Mouse (Mus musculus) heart, postnatal 36 days (tissue): ENCODE results near the gene Olfr1192-ps1. TPM values are rescaled to one million over a fixed set of nuclear protein-coding genes. Genes with fewer than 3 reads are reported as not detected.
"Not testable (repeated sequence)": the region's sequence is repeated elsewhere in the genome, so short reads cannot be mapped to it uniquely, and the experiment has no call there.

ENCODE experiments used
- DNase-seq, 2 experiments: peaks; one replicate each; pipeline ENCODE4 v3.0.0; 2021 to 2022
- intact Hi-C: fragments of 180-260 bp; cut with DNase I; formaldehyde crosslinking; loops from one replicate; pipeline ENCODE4 v1.15.1; 2025
- total RNA-seq, 2 experiments: library from RNA; stranded (reverse); gene quantifications; 2 replicates each; pipeline ENCODE4 v1.2.3; 2021

The Olfr1192-ps1 gene
- not detected for total RNA-seq

DNA sequence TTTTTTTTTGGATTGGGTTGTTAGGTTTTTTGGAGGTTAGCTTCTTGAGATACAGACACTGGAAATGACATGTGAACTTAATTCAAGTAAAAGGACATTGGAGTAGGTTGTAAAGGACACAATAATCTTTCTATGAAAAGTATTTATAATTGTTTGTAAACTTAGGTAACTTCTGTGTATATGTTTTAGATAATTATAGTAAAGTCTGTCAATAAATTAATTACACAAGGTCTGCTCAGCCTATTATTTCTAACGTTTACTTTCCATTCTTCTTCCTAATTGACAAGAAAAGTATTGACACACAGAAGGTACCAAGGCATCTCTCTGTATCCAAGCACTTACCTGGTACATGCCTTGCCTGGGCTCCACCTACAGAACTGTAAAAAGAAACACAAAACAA is at the start of gene Olfr1192-ps1:
Olfr1192-ps1 (plus strand) TSS at position 301 of the 400 bp plus-strand sequence.
- intact Hi-C loops = no loop called here

GRCm38 (mm10) chr2:88640242-88640641 is 8.1 kb upstream of the Olfr1192-ps1 start, which contains the start of gene Olfr1191-ps1:
TSS of gene Olfr1191-ps1 (plus strand) at chr2:88640542.
- intact Hi-C loops, DNase-seq: not testable (repeated sequence)

More for the DNA sequence above, at the start of gene Olfr1192-ps1:
- no peak for DNase-seq

DNA sequence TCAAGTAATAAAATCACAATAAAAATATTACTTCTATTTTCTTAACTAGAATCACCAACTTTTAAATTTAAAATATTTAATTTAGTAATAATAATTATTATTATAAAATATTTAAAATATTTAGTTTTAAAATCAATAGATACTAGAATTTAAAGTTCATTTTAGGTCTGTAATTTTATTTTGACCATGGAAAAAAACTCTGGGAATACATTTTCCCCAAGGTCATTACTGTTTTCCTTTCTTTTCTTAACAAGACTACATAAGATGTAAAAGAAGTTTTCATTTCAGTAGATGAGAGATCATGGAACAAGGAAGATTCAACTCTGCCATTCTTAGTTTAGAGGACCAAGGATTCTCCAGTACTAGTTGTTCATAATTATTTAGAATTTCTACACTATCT is 27.0 kb downstream of the Olfr1192-ps1 start, which contains the start of gene Olfr1193:
Olfr1193 (plus strand) TSS at position 301 of the 400 bp plus-strand sequence.
- DNase-seq, intact Hi-C loops: not testable (repeated sequence)

DNA sequence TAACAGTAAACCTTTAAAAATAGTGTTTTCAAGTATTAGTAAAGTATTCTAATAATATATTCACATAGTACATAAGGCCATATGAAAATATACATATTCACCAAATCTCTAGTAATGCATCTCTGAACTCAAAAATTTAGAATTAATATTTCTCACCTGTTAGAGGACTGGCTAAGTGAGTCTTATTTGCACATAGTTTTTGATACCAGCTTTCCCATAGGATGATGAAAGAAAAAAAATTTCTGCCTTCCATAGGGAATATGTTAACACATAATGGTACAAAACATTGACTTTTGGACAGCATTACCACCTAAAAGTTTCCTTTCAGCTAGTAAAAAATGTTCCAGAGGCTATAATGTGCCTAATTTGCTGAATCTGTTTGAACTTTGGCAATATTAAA is 40.8 kb downstream of the Olfr1192-ps1 start, which contains the start of gene Olfr1195:
Olfr1195 (minus strand) TSS at position 101 of the 400 bp plus-strand sequence.
- intact Hi-C loops = no loop called here
- DNase-seq = no peak

GRCm38 (mm10) chr2:88704497-88704896 is 56.2 kb downstream of the Olfr1192-ps1 start, which contains the start of gene Olfr1196:
TSS of gene Olfr1196 (minus strand) at chr2:88704597.
- intact Hi-C loops = no loop called here
- DNase-seq = no peak

Other genes starting within 250 kb of the Olfr1192-ps1 start
- not detected for gene Olfr1179, start 242.1 kb upstream of the Olfr1192-ps1 start, total RNA-seq
- not detected for gene Olfr1180, start 229.4 kb upstream of the Olfr1192-ps1 start, total RNA-seq
- not detected for gene Olfr1181, start 222.3 kb upstream of the Olfr1192-ps1 start, total RNA-seq
- not detected for gene Gm13757, start 199.4 kb upstream of the Olfr1192-ps1 start, total RNA-seq
- not detected for gene Olfr1183, start 193.6 kb upstream of the Olfr1192-ps1 start, total RNA-seq
- not detected for gene Olfr1184, start 164.9 kb upstream of the Olfr1192-ps1 start, total RNA-seq
- gene Olfr1185-ps1, start 155.2 kb upstream of the Olfr1192-ps1 start, total RNA-seq = not detected
- gene Olfr1186, start 130.0 kb upstream of the Olfr1192-ps1 start, total RNA-seq = not detected
- not detected for gene Olfr1188, start 91.6 kb upstream of the Olfr1192-ps1 start, total RNA-seq
- not detected for gene Olfr1189, start 62.1 kb upstream of the Olfr1192-ps1 start, total RNA-seq
- not detected for gene Olfr1191-ps1, start 8.0 kb upstream of the Olfr1192-ps1 start, total RNA-seq
- gene Olfr1193, start 27.1 kb downstream of the Olfr1192-ps1 start, total RNA-seq = not detected
- gene Olfr1195, start 40.7 kb downstream of the Olfr1192-ps1 start, total RNA-seq = not detected
- not detected for gene Olfr1196, start 56.1 kb downstream of the Olfr1192-ps1 start, total RNA-seq
- not detected for gene Olfr1197, start 83.9 kb downstream of the Olfr1192-ps1 start, total RNA-seq
- not detected for gene Olfr1198, start 102.9 kb downstream of the Olfr1192-ps1 start, total RNA-seq
- not detected for gene Olfr1199, start 112.0 kb downstream of the Olfr1192-ps1 start, total RNA-seq
- gene Olfr1200, start 122.0 kb downstream of the Olfr1192-ps1 start, total RNA-seq = not detected
- not detected for gene Olfr1201, start 144.5 kb downstream of the Olfr1192-ps1 start, total RNA-seq
- gene Olfr1202, start 166.0 kb downstream of the Olfr1192-ps1 start, total RNA-seq = not detected
- gene Olfr1205, start 181.2 kb downstream of the Olfr1192-ps1 start, total RNA-seq = not detected
- gene Olfr1204, start 200.8 kb downstream of the Olfr1192-ps1 start, total RNA-seq = not detected
- not detected for gene Olfr1206, start 214.7 kb downstream of the Olfr1192-ps1 start, total RNA-seq